26 mouse cellular contexts compared by ENCODE assay signal in genomic region chr16:22503467-22503866, GRCm38 (mm10).
A peak's percentile ranks its signal among the peaks of the same experiment; 100 is the strongest.
DNase-seq lines count a peak whose midpoint lies in the region; ATAC-seq and TF ChIP-seq lines count a peak whose summit lies in the region.
"Had no signal": no experiment of that assay in that cellular context is flagged by ENCODE, and none has a peak within 500 bp of the region (broad histone marks: within the 10 kb centered on the region; RNA-seq: fewer than 3 reads in every experiment).

No protein-coding gene starts in this region.

- ATAC-seq in intestine, embryonic 15.5 days, result peak; percentile 56; the same call in 1 of the 2 replicates
- no peak for ATAC-seq in intestine, postnatal 0 days
- ATAC-seq in liver, embryonic 11.5 days (replicated peaks; ENCODE audit: low FRiP score), result 0 out of 2 replicates have a peak, but pooled peaks have one; percentile 69
- ATAC-seq in megakaryocyte progenitor cell, adult 5-6 weeks (replicated peaks; ENCODE audit: poor library complexity), result peak; percentile 76
- no peak for ATAC-seq in kidney, embryonic 14.5 days (ENCODE audit: low FRiP score, low TSS enrichment)
- ATAC-seq: activated CD4-positive, CD25-positive, alpha-beta regulatory T cell, adult 4 months; forebrain, embryonic 13.5 days; hindbrain, postnatal 0 days; midbrain, embryonic 16.5 days had no signal

- H3K9ac ChIP-seq in intestine, embryonic 15.5 days, result no peak overlapping the region
- H3K9ac ChIP-seq in intestine, postnatal 0 days (ENCODE audit: low read depth, low read length), result no peak overlapping the region
- H3K9ac ChIP-seq in liver, embryonic 11.5 days (ENCODE audit: low read depth, low read length), result no peak overlapping the region
- no peak overlapping the region for H3K9ac ChIP-seq in kidney, embryonic 14.5 days (ENCODE audit: low read depth, low read length)
- H3K9ac ChIP-seq: forebrain, embryonic 13.5 days; heart, embryonic 15.5 days; hindbrain, embryonic 12.5 days; limb, embryonic 13.5 days had no signal

- H3K27ac ChIP-seq in intestine, embryonic 15.5 days, result no peak overlapping the region
- no peak overlapping the region for H3K27ac ChIP-seq in intestine, postnatal 0 days (ENCODE audit: low read depth, low read length)
- H3K27ac ChIP-seq in liver, embryonic 11.5 days (ENCODE audit: low read depth, low read length), result no peak overlapping the region
- H3K27ac ChIP-seq in kidney, embryonic 14.5 days (ENCODE audit: low read depth, low read length), result no peak overlapping the region
- H3K27ac ChIP-seq: forebrain, embryonic 13.5 days; hindbrain, embryonic 12.5 days; hindbrain, postnatal 0 days; limb, embryonic 13.5 days; stomach, postnatal 0 days had no signal

- H3K27me3 ChIP-seq in intestine, embryonic 15.5 days (replicated peaks), result no peaks in the 10 kb centered on the region
- no peaks in the 10 kb centered on the region; the same call in 1 of the 2 replicates for H3K27me3 ChIP-seq in intestine, postnatal 0 days (replicated peaks; ENCODE audit: control insufficient read depth, insufficient read depth, low read length)
- no peaks in the 10 kb centered on the region for H3K27me3 ChIP-seq in liver, embryonic 11.5 days (replicated peaks; ENCODE audit: control insufficient read depth, insufficient read depth, low read length)
- no peaks in the 10 kb centered on the region for H3K27me3 ChIP-seq in kidney, embryonic 14.5 days (ENCODE audit: control insufficient read depth, insufficient read depth, low read length)
- H3K27me3 ChIP-seq: forebrain, embryonic 13.5 days; heart, embryonic 15.5 days; hindbrain, embryonic 12.5 days; limb, embryonic 13.5 days had no signal

- TF ChIP-seq CTCF in intestine, postnatal 0 days (IDR thresholded peaks at IDR 0.05; ENCODE audit: low read depth), result no peak

- peak; percentile 31 for DNase-seq in c-Kit-positive CD71-positive TER-119-negative erythroid progenitor cells, embryonic 14.5 days (ENCODE audit: low read depth)
- no peak for DNase-seq in liver, embryonic 11.5 days (ENCODE audit: low spot score)
- DNase-seq in urinary bladder, adult 2 months (ENCODE audit: low spot score), result no peak
- DNase-seq: adrenal gland, adult 2 months; cerebellum, adult 8-10 months; cerebellum, postnatal 25 days; kidney, adult 18-20 months; kidney, postnatal 4 days; lung, adult 18-20 months; right cerebral cortex, adult 18-20 months; spleen, adult 18-20 months; thymus, adult 18-20 months; thymus, postnatal 25 days had no signal

- no peak overlapping the region for H3K4me2 ChIP-seq in intestine, embryonic 15.5 days (replicated peaks)
- H3K4me2 ChIP-seq in intestine, postnatal 0 days (replicated peaks; ENCODE audit: low read depth), result no peak overlapping the region
- H3K4me2 ChIP-seq in liver, embryonic 11.5 days, result no peak overlapping the region; the same call in 1 of the 2 replicates
- no peak overlapping the region for H3K4me2 ChIP-seq in kidney, embryonic 14.5 days (replicated peaks; ENCODE audit: low read depth, low read length)
- H3K4me2 ChIP-seq: forebrain, embryonic 13.5 days; heart, embryonic 15.5 days; hindbrain, embryonic 12.5 days; limb, embryonic 13.5 days; midbrain, embryonic 11.5 days had no signal

- no peak overlapping the region for H3K4me3 ChIP-seq in intestine, embryonic 15.5 days (replicated peaks)
- H3K4me3 ChIP-seq in intestine, postnatal 0 days (ENCODE audit: low read depth, low read length), result no peak overlapping the region
- no peak overlapping the region for H3K4me3 ChIP-seq in liver, embryonic 11.5 days (ENCODE audit: low read depth, low read length)
- no peak overlapping the region for H3K4me3 ChIP-seq in kidney, embryonic 14.5 days (ENCODE audit: low read length)
- H3K4me3 ChIP-seq: forebrain, embryonic 13.5 days; heart, embryonic 15.5 days; hindbrain, embryonic 12.5 days; limb, embryonic 13.5 days had no signal

- peaks cover 12% of the 10 kb centered on the region; the same call in 1 of the 2 replicates for H3K4me1 ChIP-seq in intestine, embryonic 15.5 days (replicated peaks)
- no peaks in the 10 kb centered on the region for H3K4me1 ChIP-seq in intestine, postnatal 0 days (replicated peaks; ENCODE audit: control insufficient read depth, insufficient read depth, low read length)
- H3K4me1 ChIP-seq in liver, embryonic 11.5 days (replicated peaks; ENCODE audit: control insufficient read depth, insufficient read depth, low read length), result peaks cover 11% of the 10 kb centered on the region
- H3K4me1 ChIP-seq in kidney, embryonic 14.5 days (ENCODE audit: control insufficient read depth, insufficient read depth, low read length), result no peaks in the 10 kb centered on the region
- H3K4me1 ChIP-seq: forebrain, embryonic 13.5 days; hindbrain, embryonic 12.5 days had no signal

- 51% methylated on average over 4 of the region's 4 CpGs for WGBS in intestine, embryonic 15.5 days
- WGBS in intestine, postnatal 0 days, result 39% methylated on average over 4 of the region's 4 CpGs
- WGBS in liver, embryonic 11.5 days, result 30% methylated on average over 4 of the region's 4 CpGs
- 63% methylated on average over 4 of the region's 4 CpGs for WGBS in kidney, embryonic 14.5 days

- H3K9me3 ChIP-seq in intestine, embryonic 15.5 days, result no peaks in the 10 kb centered on the region
- no peaks in the 10 kb centered on the region for H3K9me3 ChIP-seq in intestine, postnatal 0 days (ENCODE audit: control insufficient read depth)
- no peaks in the 10 kb centered on the region; the same call in 1 of the 2 replicates for H3K9me3 ChIP-seq in liver, embryonic 11.5 days (ENCODE audit: control insufficient read depth, low read length)
- no peaks in the 10 kb centered on the region for H3K9me3 ChIP-seq in kidney, embryonic 14.5 days (ENCODE audit: control insufficient read depth, low read length)
- H3K9me3 ChIP-seq: forebrain, embryonic 13.5 days; heart, embryonic 15.5 days; hindbrain, embryonic 12.5 days; limb, embryonic 13.5 days had no signal

- no peaks in the 10 kb centered on the region for H3K36me3 ChIP-seq in intestine, embryonic 15.5 days
- peaks cover 13% of the 10 kb centered on the region for H3K36me3 ChIP-seq in intestine, postnatal 0 days (ENCODE audit: control insufficient read depth, insufficient read depth)
- H3K36me3 ChIP-seq in liver, embryonic 11.5 days (ENCODE audit: control insufficient read depth, insufficient read depth, low read length), result no peaks in the 10 kb centered on the region
- H3K36me3 ChIP-seq in kidney, embryonic 14.5 days (ENCODE audit: control insufficient read depth, insufficient read depth, low read length), result no peaks in the 10 kb centered on the region
- H3K36me3 ChIP-seq: heart, embryonic 15.5 days; hindbrain, embryonic 12.5 days; limb, embryonic 13.5 days had no signal

Comparison
In these comparisons a context has a peak if more than half of its experiments do, and no peak if none do; other contexts are left out.
1. ATAC-seq: peak in intestine, embryonic 15.5 days (single experiment), liver, embryonic 11.5 days (single experiment) and megakaryocyte progenitor cell, adult 5-6 weeks (single experiment); none in intestine, postnatal 0 days (single experiment) and kidney, embryonic 14.5 days (single experiment).